Mouse (Mus musculus): Measurements from ENCODE around the gene Nxf3.
"Not testable (repeated sequence)": the region's sequence is repeated elsewhere in the genome, so short reads cannot be mapped to it uniquely, and the experiment has no call there.

The Nxf3 gene

GRCm38 (mm10) chrX:136085155-136085554 lies at the start of gene Nxf3:
Gene Nxf3, minus strand, starts transcription at chrX:136085255.
- DNase-seq (ENCODE audit: low read depth, low spot score) = no peak

GRCm38 (mm10) chrX:136127744-136128064 lies 42.6 kb upstream of the Nxf3 start:
- peak; percentile 40 for DNase-seq (ENCODE audit: low read depth, low spot score)

- DNase-seq (ENCODE audit: low read depth, low spot score) = peak; percentile 52
Observed at GRCm38 (mm10) chrX:136127038-136127743, 42.1 kb upstream of the Nxf3 start.

- DNase-seq (ENCODE audit: low read depth, low spot score) = no peak
Observed at GRCm38 (mm10) chrX:136115419-136115961, 30.4 kb upstream of the Nxf3 start.

- no peak for DNase-seq (ENCODE audit: low read depth, low spot score)
Observed at GRCm38 (mm10) chrX:136115015-136115414, 30.0 kb upstream of the Nxf3 start.

GRCm38 (mm10) chrX:136107942-136108341 lies 22.9 kb upstream of the Nxf3 start:
- DNase-seq (ENCODE audit: low read depth, low spot score) = peak; percentile 20

GRCm38 (mm10) chrX:136104724-136105088 lies 19.7 kb upstream of the Nxf3 start:
- DNase-seq (ENCODE audit: low read depth, low spot score) = no peak

GRCm38 (mm10) chrX:136104046-136104723 lies 19.1 kb upstream of the Nxf3 start:
- DNase-seq (ENCODE audit: low read depth, low spot score) = no peak

GRCm38 (mm10) chrX:136094421-136094820 lies 9.4 kb upstream of the Nxf3 start:
- DNase-seq (ENCODE audit: low read depth, low spot score) = no peak

GRCm38 (mm10) chrX:136092497-136093279 lies 7.6 kb upstream of the Nxf3 start:
- DNase-seq (ENCODE audit: low read depth, low spot score) = no peak

GRCm38 (mm10) chrX:136068020-136068419 lies 17.0 kb downstream of the Nxf3 start, which contains the start of gene Bex2:
Gene Bex2, minus strand, starts transcription at chrX:136068236.
- not testable (repeated sequence) for DNase-seq (ENCODE audit: low read depth, low spot score)

- DNase-seq (ENCODE audit: low read depth, low spot score) = not testable (repeated sequence)
Observed at GRCm38 (mm10) chrX:136067201-136067991, 17.7 kb downstream of the Nxf3 start.

- no peak for DNase-seq (ENCODE audit: low read depth, low spot score)
Observed at GRCm38 (mm10) chrX:136060698-136061097, 24.4 kb downstream of the Nxf3 start.

GRCm38 (mm10) chrX:136051219-136051618 lies 33.8 kb downstream of the Nxf3 start:
- no peak for DNase-seq (ENCODE audit: low read depth, low spot score)

GRCm38 (mm10) chrX:136047528-136047927 lies 37.5 kb downstream of the Nxf3 start:
- DNase-seq (ENCODE audit: low read depth, low spot score) = peak; percentile 53

GRCm38 (mm10) chrX:136043726-136044125 lies 41.3 kb downstream of the Nxf3 start:
- DNase-seq (ENCODE audit: low read depth, low spot score) = no peak

GRCm38 (mm10) chrX:136032799-136033763 lies 52.0 kb downstream of the Nxf3 start, which contains the start of gene Arxes1:
Gene Arxes1, plus strand, starts transcription at chrX:136033367.
- not testable (repeated sequence) for DNase-seq (ENCODE audit: low read depth, low spot score)

- DNase-seq (ENCODE audit: low read depth, low spot score) = no peak
Observed at GRCm38 (mm10) chrX:136030331-136030730, 54.7 kb downstream of the Nxf3 start.

Measured in A20 (cell line).